In the genomic region with DNA sequence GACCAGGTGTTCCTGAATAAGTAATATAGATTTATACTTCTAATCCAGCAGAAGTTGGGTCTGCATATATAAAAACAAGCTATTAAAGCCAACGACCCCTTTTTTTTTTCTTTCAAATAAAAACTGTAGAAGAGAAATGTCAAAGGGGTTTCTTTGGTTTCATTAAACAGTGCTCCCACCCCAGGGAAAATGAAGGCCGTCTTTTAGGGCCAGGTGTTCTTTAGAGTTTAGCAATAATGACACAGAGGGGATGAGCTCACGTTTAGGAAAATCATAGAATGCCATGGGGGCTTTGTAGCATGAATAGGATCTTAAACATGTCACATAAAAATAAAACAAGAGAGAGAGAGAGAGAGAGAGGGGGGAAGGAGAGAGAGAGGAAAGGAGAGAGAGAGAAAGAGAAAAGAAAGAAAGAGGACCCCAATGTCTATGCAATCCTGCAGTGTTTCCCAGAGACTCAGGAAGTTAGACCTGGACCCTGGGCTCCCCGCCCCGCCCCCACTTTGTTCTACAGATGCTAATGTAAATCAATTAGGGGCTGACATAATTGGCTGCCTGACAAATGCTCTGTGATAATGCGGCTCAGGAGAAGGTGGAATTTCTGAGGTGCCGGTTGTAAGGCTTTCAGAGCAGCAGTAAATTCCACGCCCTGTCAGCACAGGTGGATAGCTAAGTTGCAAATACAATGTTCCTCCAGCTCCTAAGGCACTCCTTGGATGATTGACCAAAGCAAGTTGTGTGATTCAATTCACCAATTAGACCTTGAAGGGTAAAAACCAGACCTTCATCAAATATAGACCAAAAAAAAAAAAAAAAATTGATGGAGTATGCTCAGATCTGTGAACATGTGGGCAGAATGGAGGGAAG, we compare ENCODE assay signal across 14 mouse cellular contexts.
DNase-seq lines count a peak whose midpoint lies in the region; ATAC-seq lines count a peak whose summit lies in the region.
"Had no signal": no experiment of that assay in that cellular context is flagged by ENCODE, and none has a peak within 500 bp of the region (broad histone marks: within the 10 kb centered on the region; RNA-seq: fewer than 3 reads in every experiment).

No protein-coding gene starts in this region.

- intact Hi-C loops in heart, postnatal 36 days (cut with DNase I): no loop called here

- peak; percentile 57 for DNase-seq in heart, adult 11 months
- no peak for DNase-seq in heart, postnatal 36 days
- peak; percentile 47 for DNase-seq in midbrain, embryonic 11.5 days (ENCODE audit: low spot score, missing footprints)
- DNase-seq in forebrain, embryonic 14.5 days (ENCODE audit: low spot score): peak; percentile 76
- DNase-seq in mesoderm, embryonic 11.5 days (ENCODE audit: low read depth, low spot score): peak; percentile 37
- no peak for DNase-seq in cerebellum, postnatal 25 days
- no peak for DNase-seq in cerebellum, adult 9-10 months
- DNase-seq: B cell, adult 2 months; cerebellum, adult 8-10 months had no signal

- H3K9me3 ChIP-seq in midbrain, embryonic 11.5 days (ENCODE audit: control insufficient read depth, low read length): no peaks in the 10 kb centered on the region
- no peaks in the 10 kb centered on the region for H3K9me3 ChIP-seq in midbrain, embryonic 16.5 days (replicated peaks; ENCODE audit: control insufficient read depth, low read length, poor library complexity, severe bottlenecking)
- no peaks in the 10 kb centered on the region for H3K9me3 ChIP-seq in forebrain, embryonic 14.5 days (replicated peaks; ENCODE audit: control insufficient read depth, low read length)
- H3K9me3 ChIP-seq: heart, embryonic 12.5 days; hindbrain, embryonic 10.5 days had no signal

- 52% methylated on average over 8 of the region's 8 CpGs for WGBS in midbrain, embryonic 11.5 days
- WGBS in midbrain, embryonic 16.5 days: 41% methylated on average over 8 of the region's 8 CpGs
- WGBS in forebrain, embryonic 14.5 days: 9% methylated on average over 8 of the region's 8 CpGs

- H3K36me3 ChIP-seq in midbrain, embryonic 11.5 days (ENCODE audit: control insufficient read depth, insufficient read depth, low read length): no peaks in the 10 kb centered on the region
- no peaks in the 10 kb centered on the region for H3K36me3 ChIP-seq in midbrain, embryonic 16.5 days (ENCODE audit: control insufficient read depth, insufficient read depth, low read length)
- H3K36me3 ChIP-seq in forebrain, embryonic 14.5 days (ENCODE audit: control insufficient read depth, insufficient read depth, low read length): no peaks in the 10 kb centered on the region
- H3K36me3 ChIP-seq: G1E; heart, embryonic 12.5 days; hindbrain, embryonic 10.5 days had no signal

- H3K4me2 ChIP-seq in midbrain, embryonic 11.5 days: no peak overlapping the region
- no peak overlapping the region for H3K4me2 ChIP-seq in midbrain, embryonic 16.5 days (ENCODE audit: low read length)
- H3K4me2 ChIP-seq in forebrain, embryonic 14.5 days (ENCODE audit: low read length): 0 out of 2 replicates have a peak overlapping the region, but pooled peaks have one; percentile 5
- H3K4me2 ChIP-seq: heart, embryonic 12.5 days had no signal

- H3K27ac ChIP-seq in midbrain, embryonic 11.5 days (ENCODE audit: low read depth, low read length): no peak overlapping the region
- H3K27ac ChIP-seq in midbrain, embryonic 16.5 days (ENCODE audit: low read length): no peak overlapping the region
- no peak overlapping the region for H3K27ac ChIP-seq in forebrain, embryonic 14.5 days (ENCODE audit: low read depth, low read length)
- H3K27ac ChIP-seq: hindbrain, embryonic 10.5 days had no signal

- H3K4me1 ChIP-seq in midbrain, embryonic 11.5 days (ENCODE audit: control insufficient read depth, insufficient read depth, low read length): no peaks in the 10 kb centered on the region
- H3K4me1 ChIP-seq in midbrain, embryonic 16.5 days (ENCODE audit: control insufficient read depth, insufficient read depth, low read length): no peaks in the 10 kb centered on the region
- H3K4me1 ChIP-seq in forebrain, embryonic 14.5 days (ENCODE audit: control insufficient read depth, insufficient read depth, low read length): peaks cover 10% of the 10 kb centered on the region
- H3K4me1 ChIP-seq: heart, embryonic 12.5 days had no signal

- H3K9ac ChIP-seq in midbrain, embryonic 11.5 days (ENCODE audit: low read length): no peak overlapping the region
- H3K9ac ChIP-seq in midbrain, embryonic 16.5 days (ENCODE audit: low read depth, low read length): no peak overlapping the region
- H3K9ac ChIP-seq in forebrain, embryonic 14.5 days (ENCODE audit: low read length): no peak overlapping the region
- H3K9ac ChIP-seq: heart, embryonic 12.5 days had no signal

- H3K27me3 ChIP-seq in midbrain, embryonic 11.5 days (ENCODE audit: control insufficient read depth, insufficient read depth, low read length): no peaks in the 10 kb centered on the region
- no peaks in the 10 kb centered on the region for H3K27me3 ChIP-seq in midbrain, embryonic 16.5 days (ENCODE audit: control insufficient read depth, insufficient read depth, low read depth, low read length)
- no peaks in the 10 kb centered on the region for H3K27me3 ChIP-seq in forebrain, embryonic 14.5 days (replicated peaks; ENCODE audit: control insufficient read depth, insufficient read depth, low read length)
- H3K27me3 ChIP-seq: heart, embryonic 12.5 days had no signal

- no peak overlapping the region for H3K4me3 ChIP-seq in midbrain, embryonic 11.5 days (ENCODE audit: low read depth, low read length)
- H3K4me3 ChIP-seq in midbrain, embryonic 16.5 days (ENCODE audit: low read depth, low read length): no peak overlapping the region
- H3K4me3 ChIP-seq in forebrain, embryonic 14.5 days (ENCODE audit: low read depth, low read length): no peak overlapping the region
- H3K4me3 ChIP-seq: heart, embryonic 12.5 days; hindbrain, embryonic 10.5 days; myocyte had no signal

- no peak for ATAC-seq in midbrain, embryonic 11.5 days (ENCODE audit: low FRiP score)
- ATAC-seq in midbrain, embryonic 16.5 days: no peak
- ATAC-seq in forebrain, embryonic 14.5 days: peak; percentile 82

Comparison
In these comparisons a context has a peak if more than half of its experiments do, and no peak if none do; other contexts are left out.
1. DNase-seq: peak in heart, adult 11 months (single experiment), midbrain, embryonic 11.5 days (single experiment), forebrain, embryonic 14.5 days (single experiment) and mesoderm, embryonic 11.5 days (single experiment); none in heart, postnatal 36 days (0 of 2), cerebellum, postnatal 25 days (0 of 2) and cerebellum, adult 9-10 months (single experiment).